Mouse (Mus musculus) hindbrain, embryonic 10.5 days (tissue): ENCODE results near the gene Col9a3. TPM values are rescaled to one million over a fixed set of nuclear protein-coding genes. Genes with fewer than 3 reads are reported as not detected.

Experiments
- DNase-seq: peaks from one replicate; pipeline ENCODE4 v3.0.0-alpha.2; 2017; ENCODE audit warnings: low spot score
- H3K27ac ChIP-seq: fragments of 300-500 bp; sonication (generic); 2 replicates; pipeline ENCODE4 v1.5.1; 2016; ENCODE audit warnings: mild to moderate bottlenecking, moderate library complexity
- H3K27me3 ChIP-seq: fragments of 300-500 bp; sonication (generic); 2 replicates; pipeline ENCODE4 v1.6.1; 2016; ENCODE audit warnings: mild to moderate bottlenecking; ENCODE audit not compliant: poor library complexity, insufficient read depth, severe bottlenecking
- H3K36me3 ChIP-seq: fragments of 300-500 bp; sonication (generic); 2 replicates; pipeline ENCODE4 v1.6.1; 2016; ENCODE audit warnings: mild to moderate bottlenecking, moderate library complexity
- H3K4me1 ChIP-seq: fragments of 300-500 bp; sonication (generic); replicated peaks from 2 replicates; pipeline ENCODE4 v1.6.1; 2016; ENCODE audit warnings: mild to moderate bottlenecking
- H3K4me3 ChIP-seq: fragments of 300-500 bp; sonication (generic); 2 replicates; pipeline ENCODE4 v1.5.1; 2016; ENCODE audit warnings: mild to moderate bottlenecking, moderate library complexity
- H3K9me3 ChIP-seq: fragments of 300-500 bp; sonication (generic); 2 replicates; pipeline ENCODE4 v1.6.1; 2016; ENCODE audit warnings: mild to moderate bottlenecking, moderate library complexity
- WGBS: fragments of 180-500 bp; shearing (Covaris S2); methylation state at CpG from one replicate; pipeline ENCODE4 v1.1.7; 2016; 5-methylcytosine and 5-hydroxymethylcytosine counted together
- polyA plus RNA-seq: library from polyadenylated mRNA; unstranded; fragments of >200 nt; fragmentation: Nextera tagmentation; extraction: Ambion mirVana; gene quantifications from 2 replicates; pipeline ENCODE4 v1.2.1, GENCODE M21; 2016

Col9a3 gene
- polyA plus RNA-seq, 1 experiment from 2014 or later, result 10.2 TPM

DNA sequence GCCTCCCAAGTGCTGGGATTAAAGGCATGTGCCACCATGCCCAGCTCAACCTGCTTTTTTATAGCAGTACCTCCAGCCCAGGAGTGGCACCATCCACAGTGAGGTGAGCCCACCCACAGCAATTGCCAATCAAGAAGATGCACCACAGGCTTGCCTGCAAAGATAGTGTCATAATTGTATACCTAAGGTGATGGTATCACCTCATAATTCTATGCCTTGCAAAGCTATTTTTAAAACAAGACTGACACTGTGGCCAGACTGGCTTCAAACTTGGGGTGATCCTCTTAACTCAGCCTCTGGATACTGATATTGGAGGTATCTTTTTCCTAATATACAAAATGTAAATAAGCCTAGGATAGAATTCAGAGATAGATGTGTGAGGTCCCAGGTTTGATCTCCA is 46.0 kb downstream of the Col9a3 start:
- Histone ChIP-seq H3K27me3 (peaks cover 55% of the 10 kb centered on the region), H3K4me1 (peaks cover 8% of the 10 kb centered on the region), H3K4me3 (no peak overlapping the region), H3K9me3 (peaks cover 18% of the 10 kb centered on the region), H3K36me3 (no peaks in the 10 kb centered on the region), H3K27ac (no peak overlapping the region)
- DNase-seq, result no peak

DNA sequence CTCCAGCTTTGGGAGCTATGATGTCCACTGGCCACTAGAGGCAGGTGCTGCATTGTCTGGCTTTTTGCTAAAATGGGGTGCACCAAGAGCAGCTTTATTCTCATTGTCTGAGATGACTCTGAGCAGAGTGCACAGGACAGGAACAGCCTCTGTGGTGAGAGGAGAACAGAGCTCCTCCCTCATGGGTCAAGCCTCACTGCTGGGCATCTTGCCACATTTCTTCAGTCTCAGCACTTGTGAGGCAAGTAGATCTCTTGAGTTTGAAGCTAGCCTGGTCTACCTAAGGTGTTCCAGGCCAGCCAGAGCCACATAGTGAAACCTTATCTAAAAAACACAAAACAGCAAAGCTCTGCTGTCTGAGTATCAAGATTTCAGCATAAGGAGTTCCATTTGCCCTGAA is 49.3 kb downstream of the Col9a3 start:
- H3K4me3 ChIP-seq, result no peak overlapping the region
- no peak for DNase-seq
- no peak overlapping the region for H3K27ac ChIP-seq
- H3K27me3 ChIP-seq, result peaks cover 28% of the 10 kb centered on the region
- H3K36me3 ChIP-seq, result no peaks in the 10 kb centered on the region
- H3K9me3 ChIP-seq, result peaks cover 18% of the 10 kb centered on the region
- H3K4me1 ChIP-seq, result peaks cover 4% of the 10 kb centered on the region

DNA sequence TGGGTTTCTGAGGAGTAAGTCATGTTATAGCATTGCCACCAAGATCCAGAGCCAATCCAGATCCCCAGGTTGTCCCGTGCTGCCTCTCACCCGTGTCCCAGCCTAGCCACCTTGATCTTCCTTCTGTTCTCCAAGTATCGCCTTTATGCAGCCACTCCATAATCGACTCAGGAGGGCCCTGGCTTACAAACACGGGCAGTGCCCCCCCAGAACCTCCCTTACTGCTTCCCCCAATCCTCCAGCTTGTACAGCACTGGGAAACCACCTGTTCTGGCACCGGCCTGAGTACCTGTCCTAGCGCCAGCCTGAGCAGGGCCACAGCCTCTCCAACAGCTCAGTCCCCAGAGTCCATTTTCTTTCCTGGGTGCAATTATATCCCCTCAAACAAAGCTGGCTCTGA is 57.1 kb downstream of the Col9a3 start:
- Histone ChIP-seq H3K4me1 (peaks cover 22% of the 10 kb centered on the region), H3K27ac (peak overlapping the region; percentile 74), H3K27me3 (no peaks in the 10 kb centered on the region), H3K4me3 (no peak overlapping the region), H3K36me3 (0 out of 2 replicates have a peak, but pooled peaks cover under 1% of the 10 kb centered on the region), H3K9me3 (no peaks in the 10 kb centered on the region)
- WGBS, result 79% methylated on average over 7 of the region's 7 CpGs
- no peak for DNase-seq

DNA sequence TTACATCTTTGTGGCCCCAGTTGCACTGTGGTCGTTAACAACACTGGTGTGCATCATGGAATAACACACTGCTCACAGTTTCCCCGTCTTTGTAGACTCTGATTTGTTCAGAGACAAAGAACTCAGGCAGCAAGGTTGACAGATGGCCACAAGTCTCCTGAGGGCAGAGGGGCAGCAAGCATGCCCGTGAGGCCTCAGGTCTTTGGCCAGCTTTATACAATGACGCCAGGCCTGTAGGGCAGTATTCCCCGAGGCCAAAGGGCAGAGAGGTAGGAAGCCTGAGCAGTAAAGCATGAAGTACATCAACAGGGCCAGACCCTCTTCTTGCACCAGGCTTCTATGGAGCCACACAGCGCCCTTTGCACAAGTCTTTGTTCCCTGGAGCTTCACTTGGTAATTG is 57.6 kb downstream of the Col9a3 start:
- peaks cover 27% of the 10 kb centered on the region for H3K4me1 ChIP-seq
- no peaks in the 10 kb centered on the region for H3K27me3 ChIP-seq
- H3K27ac ChIP-seq, result peak overlapping the region; percentile 74
- H3K9me3 ChIP-seq, result no peaks in the 10 kb centered on the region
- no peak overlapping the region for H3K4me3 ChIP-seq
- H3K36me3 ChIP-seq, result peaks cover 5% of the 10 kb centered on the region
- no peak for DNase-seq
- 50% methylated on average over 6 of the region's 6 CpGs for WGBS

DNA sequence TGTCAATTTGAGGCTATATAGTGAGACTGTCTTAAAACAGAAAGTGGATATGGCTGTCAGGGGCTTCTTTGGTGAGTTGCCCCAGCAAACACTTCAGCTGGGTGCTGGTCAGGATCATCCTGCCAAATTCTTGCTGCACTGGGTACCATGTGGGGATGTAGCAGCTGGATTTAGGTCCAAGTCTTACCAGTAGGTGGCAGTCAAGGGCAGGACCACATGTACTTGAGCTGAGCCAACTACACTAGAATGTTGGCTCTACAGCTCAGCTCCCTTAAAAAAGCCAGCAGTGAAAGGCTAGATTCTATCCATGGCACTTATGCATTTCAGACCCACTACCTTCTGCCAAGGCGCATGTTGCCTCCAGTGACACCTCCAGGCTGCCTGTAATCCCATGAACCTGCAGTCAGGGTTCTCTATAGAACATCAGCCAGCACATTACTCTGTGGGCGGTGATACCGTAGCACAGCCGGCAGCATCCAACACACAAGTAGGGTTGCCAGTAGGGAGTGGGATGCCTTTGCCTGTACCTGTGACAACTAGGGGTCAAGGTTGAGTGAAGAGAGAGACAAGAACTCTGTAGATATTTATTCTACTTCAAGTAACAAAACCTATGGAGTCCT is 59.9 kb downstream of the Col9a3 start:
- peak; percentile 76 for DNase-seq
- no peak overlapping the region for H3K27ac ChIP-seq
- peaks cover 29% of the 10 kb centered on the region for H3K36me3 ChIP-seq
- no peak overlapping the region for H3K4me3 ChIP-seq
- peaks cover 30% of the 10 kb centered on the region for H3K4me1 ChIP-seq
- WGBS, result 66% methylated on average over 4 of the region's 4 CpGs
- no peaks in the 10 kb centered on the region for H3K27me3 ChIP-seq
- H3K9me3 ChIP-seq, result no peaks in the 10 kb centered on the region

DNA sequence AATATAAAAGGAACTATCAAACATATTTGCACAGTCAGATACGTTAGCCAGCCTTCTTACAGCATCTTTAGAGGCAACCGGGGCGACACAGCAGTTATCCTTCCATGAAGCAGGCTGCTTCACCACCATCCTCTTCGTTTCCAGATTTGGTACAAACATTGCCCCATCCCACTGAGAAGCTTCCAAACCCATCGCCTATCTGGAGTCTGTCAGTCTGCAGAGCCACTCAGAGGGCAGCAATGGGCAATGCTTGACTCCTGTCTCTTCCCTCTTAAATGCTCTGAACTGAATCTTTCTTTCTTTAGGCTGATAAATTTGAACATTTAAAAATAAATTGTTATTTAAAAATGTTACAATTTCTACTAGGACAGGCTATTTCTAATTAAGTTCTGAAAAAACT is 60.8 kb downstream of the Col9a3 start:
- no peak for DNase-seq

DNA sequence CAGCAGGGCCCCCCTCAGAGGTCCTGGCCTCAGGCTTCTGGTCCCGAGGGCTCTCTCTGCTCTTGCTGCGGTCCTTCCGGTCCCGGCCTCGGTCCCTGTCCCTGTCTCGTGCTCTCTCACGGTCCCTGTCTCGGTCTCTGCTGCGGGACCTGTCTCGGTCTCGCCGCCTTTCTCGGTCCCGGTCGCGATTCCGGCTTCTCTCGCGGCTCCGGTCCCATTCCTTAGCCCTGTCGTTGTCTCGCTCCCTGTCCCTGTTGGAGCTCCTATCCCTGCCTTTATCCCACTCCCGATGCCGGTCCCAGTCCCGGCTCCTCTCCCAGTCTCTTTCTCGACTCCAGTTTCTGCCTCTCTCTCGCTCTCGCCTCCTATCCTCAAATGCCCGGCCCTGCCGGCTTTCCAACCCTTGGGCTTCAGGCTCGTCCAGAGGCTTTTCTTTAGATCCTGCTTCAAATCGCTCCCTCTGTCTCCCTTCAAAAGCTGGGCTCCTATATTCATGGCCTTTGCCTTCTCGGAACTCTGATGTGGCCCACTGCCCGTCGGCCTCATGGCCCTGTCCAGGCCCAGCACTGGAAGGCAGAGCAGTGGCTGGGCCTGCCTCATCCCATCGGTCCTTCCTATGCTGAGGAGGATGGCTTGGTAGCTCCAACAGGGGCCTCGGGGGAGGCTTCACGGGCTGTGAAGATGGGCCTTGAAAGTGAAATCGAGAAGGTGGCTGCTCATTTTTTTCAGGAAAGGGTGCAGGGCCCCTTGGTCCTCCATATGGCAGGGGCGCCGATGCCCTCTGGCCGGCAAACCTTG is 62.0 kb downstream of the Col9a3 start:
- H3K4me1 ChIP-seq, result peaks cover 30% of the 10 kb centered on the region
- H3K27ac ChIP-seq, result peak overlapping the region; percentile 82
- DNase-seq, result peak; percentile 44
- H3K27me3 ChIP-seq, result no peaks in the 10 kb centered on the region
- peaks cover 37% of the 10 kb centered on the region for H3K36me3 ChIP-seq
- 30% methylated on average over 42 of the region's 42 CpGs for WGBS
- H3K9me3 ChIP-seq, result no peaks in the 10 kb centered on the region
- peak overlapping the region; percentile 43 for H3K4me3 ChIP-seq

More for the DNA sequence above, 60.8 kb downstream of the Col9a3 start:
- no peaks in the 10 kb centered on the region for H3K27me3 ChIP-seq
- WGBS, result 92% methylated on average over 5 of the region's 5 CpGs
- H3K9me3 ChIP-seq, result no peaks in the 10 kb centered on the region
- no peak overlapping the region for H3K27ac ChIP-seq
- H3K4me3 ChIP-seq, result no peak overlapping the region
- H3K4me1 ChIP-seq, result peaks cover 30% of the 10 kb centered on the region
- peaks cover 30% of the 10 kb centered on the region for H3K36me3 ChIP-seq

DNA sequence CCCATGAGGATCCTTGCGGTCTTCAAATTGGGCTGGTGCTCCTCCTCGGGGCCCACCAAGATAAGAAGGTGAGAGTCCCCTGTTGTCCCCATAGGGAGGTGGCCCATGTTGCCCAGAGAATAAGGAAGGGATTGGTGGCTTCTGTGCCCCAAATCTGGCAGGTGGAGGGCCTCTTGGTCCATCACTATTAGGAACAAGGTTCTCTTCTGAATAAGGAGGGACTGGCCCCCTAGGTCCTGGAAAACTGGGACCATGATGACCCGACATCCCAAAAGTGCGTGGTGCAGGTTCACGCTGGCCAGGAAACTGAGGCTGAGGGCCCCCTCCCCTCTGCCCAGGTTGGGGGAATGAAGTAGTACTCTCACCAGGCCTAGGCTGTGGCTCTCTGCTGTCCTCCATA is 62.9 kb downstream of the Col9a3 start:
- DNase-seq, result no peak
- no peaks in the 10 kb centered on the region for H3K9me3 ChIP-seq
- no peaks in the 10 kb centered on the region for H3K27me3 ChIP-seq
- no peak overlapping the region for H3K27ac ChIP-seq
- 94% methylated on average over 5 of the region's 5 CpGs for WGBS
- H3K36me3 ChIP-seq, result peaks cover 47% of the 10 kb centered on the region
- H3K4me1 ChIP-seq, result peaks cover 20% of the 10 kb centered on the region
- no peak overlapping the region for H3K4me3 ChIP-seq

DNA sequence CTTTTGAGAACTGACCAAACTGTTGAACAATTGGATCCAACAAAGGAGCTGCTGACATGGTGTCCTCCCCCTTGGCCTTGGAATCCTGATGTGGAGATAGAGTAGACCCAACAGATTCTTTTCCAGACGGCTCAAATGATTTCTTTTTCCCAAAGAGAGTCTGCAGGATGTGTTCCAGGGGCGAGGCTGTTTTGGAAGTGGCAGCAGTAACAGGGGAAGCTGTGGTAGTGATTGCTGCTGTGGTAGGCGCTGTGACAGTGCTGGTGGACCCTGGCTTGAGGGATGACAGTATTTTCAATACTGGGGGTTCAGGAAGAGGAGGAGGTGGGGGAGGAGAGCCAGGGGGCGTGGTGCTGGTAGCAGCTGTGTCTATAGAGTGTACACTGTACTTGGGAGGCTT is 64.4 kb downstream of the Col9a3 start:
- DNase-seq, result no peak
- 84% methylated on average over 4 of the region's 4 CpGs for WGBS
- peaks cover 62% of the 10 kb centered on the region for H3K36me3 ChIP-seq

More for the DNA sequence above, 64.4 kb downstream of the Col9a3 start:
- no peaks in the 10 kb centered on the region for H3K9me3 ChIP-seq
- peaks cover 19% of the 10 kb centered on the region for H3K4me1 ChIP-seq
- H3K4me3 ChIP-seq, result no peak overlapping the region
- no peak overlapping the region for H3K27ac ChIP-seq
- no peaks in the 10 kb centered on the region for H3K27me3 ChIP-seq

Other genes with a start within 250 kb of the Col9a3 start
- 7.6 and 8.7 TPM in 2 replicates for gene Slco4a1, start 141.5 kb upstream of the Col9a3 start, polyA plus RNA-seq
- gene Ntsr1, start 97.8 kb upstream of the Col9a3 start, polyA plus RNA-seq, result 0.31 and 0.39 TPM in 2 replicates
- 39.2 and 39.3 TPM in 2 replicates for gene Mrgbp, start 16.5 kb upstream of the Col9a3 start, polyA plus RNA-seq
- gene Ogfr, start 8.5 kb upstream of the Col9a3 start, polyA plus RNA-seq, result 96.4 and 105 TPM in 2 replicates
- 0.14 and 0.30 TPM in 2 replicates for gene Tcfl5, start 44.9 kb downstream of the Col9a3 start, polyA plus RNA-seq
- gene Dido1, start 112.2 kb downstream of the Col9a3 start, polyA plus RNA-seq, result 31.9 and 33.3 TPM in 2 replicates
- 50.0 and 50.8 TPM in 2 replicates for gene Gid8, start 112.3 kb downstream of the Col9a3 start, polyA plus RNA-seq
- 0.25 and 0.54 TPM in 2 replicates for gene Slc17a9, start 127.5 kb downstream of the Col9a3 start, polyA plus RNA-seq
- 5.0 and 6.1 TPM in 2 replicates for gene Bhlhe23, start 179.1 kb downstream of the Col9a3 start, polyA plus RNA-seq